Mouse (Mus musculus): ENCODE results near the gene Ankrd9. TPM values are rescaled to one million over a fixed set of nuclear protein-coding genes. Genes with fewer than 3 reads are reported as not detected.

The Ankrd9 gene
- polyA plus RNA-seq (2014; fragmentation: Illumina TruSeq; extraction: RNeasy Lipid Tissue Mini Kit (QIAGEN cat#74804); ENCODE audit: low read depth, low replicate concordance) = 0.22 TPM

GRCm38 (mm10) chr12:110978607-110979406 lies at the start of gene Ankrd9:
Gene Ankrd9, minus strand, starts transcription at chr12:110979040.

Other genes with a start within 250 kb of the Ankrd9 start
- 44.8 TPM for gene Wdr20, start 241.1 kb downstream of the Ankrd9 start, polyA plus RNA-seq (2014; fragmentation: Illumina TruSeq; extraction: RNeasy Lipid Tissue Mini Kit (QIAGEN cat#74804); ENCODE audit: low read depth, low replicate concordance)
- not detected for gene Mok, start 138.1 kb downstream of the Ankrd9 start, polyA plus RNA-seq (2014; fragmentation: Illumina TruSeq; extraction: RNeasy Lipid Tissue Mini Kit (QIAGEN cat#74804); ENCODE audit: low read depth, low replicate concordance)
- gene Zfp839, start 128.8 kb downstream of the Ankrd9 start, polyA plus RNA-seq (2014; fragmentation: Illumina TruSeq; extraction: RNeasy Lipid Tissue Mini Kit (QIAGEN cat#74804); ENCODE audit: low read depth, low replicate concordance) = 7.1 TPM
- gene Cinp, start 89.9 kb downstream of the Ankrd9 start, polyA plus RNA-seq (2014; fragmentation: Illumina TruSeq; extraction: RNeasy Lipid Tissue Mini Kit (QIAGEN cat#74804); ENCODE audit: low read depth, low replicate concordance) = 28.0 TPM
- 3.6 TPM for gene Tecpr2, start 89.8 kb downstream of the Ankrd9 start, polyA plus RNA-seq (2014; fragmentation: Illumina TruSeq; extraction: RNeasy Lipid Tissue Mini Kit (QIAGEN cat#74804); ENCODE audit: low read depth, low replicate concordance)
- 58.6 TPM for gene Rcor1, start 60.3 kb upstream of the Ankrd9 start, polyA plus RNA-seq (2014; fragmentation: Illumina TruSeq; extraction: RNeasy Lipid Tissue Mini Kit (QIAGEN cat#74804); ENCODE audit: low read depth, low replicate concordance)
- gene Traf3, start 187.3 kb upstream of the Ankrd9 start, polyA plus RNA-seq (2014; fragmentation: Illumina TruSeq; extraction: RNeasy Lipid Tissue Mini Kit (QIAGEN cat#74804); ENCODE audit: low read depth, low replicate concordance) = 10.9 TPM
- gene 4930595D18Rik, start 205.5 kb upstream of the Ankrd9 start, polyA plus RNA-seq (2014; fragmentation: Illumina TruSeq; extraction: RNeasy Lipid Tissue Mini Kit (QIAGEN cat#74804); ENCODE audit: low read depth, low replicate concordance) = not detected